Mouse (Mus musculus): ENCODE data around the gene Atg101. TPM values are rescaled to one million over a fixed set of nuclear protein-coding genes. Genes with fewer than 3 reads are reported as not detected.

The Atg101 gene
- polyA plus RNA-seq, 1 experiment from 2014 or later = 34.4 TPM

- Histone ChIP-seq H3K36me3 (replicated peaks; ENCODE audit: insufficient read depth, low read length) (no peaks in the 10 kb centered on the region), H3K9ac (replicated peaks) (no peak overlapping the region), H3K27me3 (ENCODE audit: insufficient read depth, low read length) (peaks cover 9% of the 10 kb centered on the region; the same call in 1 of the 2 replicates), H3K4me1 (ENCODE audit: insufficient read depth) (peaks cover 12% of the 10 kb centered on the region), H3K4me3 (ENCODE audit: low read depth, low read length) (no peak overlapping the region), H3K9me3 (ENCODE audit: low read length) (no peaks in the 10 kb centered on the region), H3K4me2 (ENCODE audit: low read depth, low read length) (no peak overlapping the region), H3K27ac (ENCODE audit: low read depth) (no peak overlapping the region)
- no peak for ATAC-seq
- TF ChIP-seq CTCF (IDR thresholded peaks at IDR 0.05; ENCODE audit: low read depth) (peak; percentile 70), EP300 (IDR thresholded peaks at IDR 0.05; ENCODE audit: low read depth) (no peak)
- DNase-seq = peak; percentile 55
- WGBS (ENCODE audit: insufficient replicate concordance) = 11% methylated on average over 28 of the region's 28 CpGs
Observed at GRCm38 (mm10) chr15:101238885-101239511, 45.1 kb upstream of the Atg101 start.

- Histone ChIP-seq H3K4me1 (ENCODE audit: insufficient read depth) (peaks cover 12% of the 10 kb centered on the region), H3K4me3 (ENCODE audit: low read depth, low read length) (no peak overlapping the region), H3K9me3 (ENCODE audit: low read length) (no peaks in the 10 kb centered on the region), H3K27ac (ENCODE audit: low read depth) (no peak overlapping the region), H3K9ac (replicated peaks) (no peak overlapping the region), H3K36me3 (replicated peaks; ENCODE audit: insufficient read depth, low read length) (no peaks in the 10 kb centered on the region), H3K4me2 (ENCODE audit: low read depth, low read length) (no peak overlapping the region), H3K27me3 (ENCODE audit: insufficient read depth, low read length) (peaks cover 9% of the 10 kb centered on the region; the same call in 1 of the 2 replicates)
- WGBS (ENCODE audit: insufficient replicate concordance) = 65% methylated on average over 8 of the region's 8 CpGs
- DNase-seq (no peak), ATAC-seq (no peak)
- no peak for TF ChIP-seq EP300 (IDR thresholded peaks at IDR 0.05; ENCODE audit: low read depth)
- TF ChIP-seq CTCF (IDR thresholded peaks at IDR 0.05; ENCODE audit: low read depth) = no peak
Observed at GRCm38 (mm10) chr15:101239821-101240220, 44.3 kb upstream of the Atg101 start.

GRCm38 (mm10) chr15:101240799-101241204 is 43.3 kb upstream of the Atg101 start:
- H3K9ac ChIP-seq (replicated peaks) = 0 out of 2 replicates have a peak overlapping the region, but pooled peaks have one; percentile 30
- TF ChIP-seq CTCF (IDR thresholded peaks at IDR 0.05; ENCODE audit: low read depth) = peak; percentile 93
- TF ChIP-seq EP300 (IDR thresholded peaks at IDR 0.05; ENCODE audit: low read depth) = no peak; the same call in 1 of the 2 replicates
- H3K4me2 ChIP-seq (ENCODE audit: low read depth, low read length) = peak overlapping the region; percentile 62
- H3K27ac ChIP-seq (ENCODE audit: low read depth) = 0 out of 2 replicates have a peak overlapping the region, but pooled peaks have one; percentile 6
- DNase-seq (peak; percentile 83), ATAC-seq (peak; percentile 68)
- 5% methylated on average over 10 of the region's 10 CpGs for WGBS (ENCODE audit: insufficient replicate concordance)
- peaks cover 9% of the 10 kb centered on the region; the same call in 1 of the 2 replicates for H3K27me3 ChIP-seq (ENCODE audit: insufficient read depth, low read length)
- H3K36me3 ChIP-seq (replicated peaks; ENCODE audit: insufficient read depth, low read length) = no peaks in the 10 kb centered on the region
- H3K4me1 ChIP-seq (ENCODE audit: insufficient read depth) = peaks cover 8% of the 10 kb centered on the region
- no peak overlapping the region for H3K4me3 ChIP-seq (ENCODE audit: low read depth, low read length)
- H3K9me3 ChIP-seq (ENCODE audit: low read length) = no peaks in the 10 kb centered on the region

- H3K4me3 ChIP-seq (ENCODE audit: low read depth, low read length) = no peak overlapping the region
- H3K27me3 ChIP-seq (ENCODE audit: insufficient read depth, low read length) = peaks cover 9% of the 10 kb centered on the region; the same call in 1 of the 2 replicates
Observed at GRCm38 (mm10) chr15:101241236-101241635, 42.8 kb upstream of the Atg101 start.

GRCm38 (mm10) chr15:101241853-101242252 is 42.2 kb upstream of the Atg101 start:
- H3K4me2 ChIP-seq (ENCODE audit: low read depth, low read length) = no peak overlapping the region
- H3K27me3 ChIP-seq (ENCODE audit: insufficient read depth, low read length) = peaks cover 9% of the 10 kb centered on the region; the same call in 1 of the 2 replicates
- H3K4me3 ChIP-seq (ENCODE audit: low read depth, low read length) = no peak overlapping the region
- H3K9me3 ChIP-seq (ENCODE audit: low read length) = no peaks in the 10 kb centered on the region
- TF ChIP-seq CTCF (IDR thresholded peaks at IDR 0.05; ENCODE audit: low read depth) (no peak), EP300 (IDR thresholded peaks at IDR 0.05; ENCODE audit: low read depth) (no peak)
- no peaks in the 10 kb centered on the region for H3K36me3 ChIP-seq (replicated peaks; ENCODE audit: insufficient read depth, low read length)
- H3K9ac ChIP-seq (replicated peaks) = no peak overlapping the region
- H3K4me1 ChIP-seq (ENCODE audit: insufficient read depth) = peaks cover 6% of the 10 kb centered on the region
- no peak overlapping the region for H3K27ac ChIP-seq (ENCODE audit: low read depth)
- DNase-seq (no peak), ATAC-seq (no peak)
- WGBS (ENCODE audit: insufficient replicate concordance) = 75% methylated on average over 9 of the region's 9 CpGs

More at GRCm38 (mm10) chr15:101241236-101241635, 42.8 kb upstream of the Atg101 start:
- TF ChIP-seq EP300 (IDR thresholded peaks at IDR 0.05; ENCODE audit: low read depth) = no peak
- TF ChIP-seq CTCF (IDR thresholded peaks at IDR 0.05; ENCODE audit: low read depth) = no peak
- ATAC-seq (no peak), DNase-seq (no peak)
- Histone ChIP-seq H3K9me3 (ENCODE audit: low read length) (no peaks in the 10 kb centered on the region), H3K27ac (ENCODE audit: low read depth) (0 out of 2 replicates have a peak overlapping the region, but pooled peaks have one; percentile 6), H3K9ac (replicated peaks) (0 out of 2 replicates have a peak overlapping the region, but pooled peaks have one; percentile 30), H3K36me3 (replicated peaks; ENCODE audit: insufficient read depth, low read length) (no peaks in the 10 kb centered on the region), H3K4me2 (ENCODE audit: low read depth, low read length) (peak overlapping the region; percentile 62), H3K4me1 (ENCODE audit: insufficient read depth) (peaks cover 4% of the 10 kb centered on the region)
- 35% methylated on average over 9 of the region's 9 CpGs for WGBS (ENCODE audit: insufficient replicate concordance)

GRCm38 (mm10) chr15:101242645-101243044 is 41.4 kb upstream of the Atg101 start:
- H3K27me3 ChIP-seq (ENCODE audit: insufficient read depth, low read length) = peaks cover 9% of the 10 kb centered on the region; the same call in 1 of the 2 replicates
- ATAC-seq (no peak), DNase-seq (peak; percentile 54)
- H3K4me3 ChIP-seq (ENCODE audit: low read depth, low read length) = no peak overlapping the region
- TF ChIP-seq EP300 (IDR thresholded peaks at IDR 0.05; ENCODE audit: low read depth) (no peak), CTCF (IDR thresholded peaks at IDR 0.05; ENCODE audit: low read depth) (peak; percentile 45)
- peaks cover 14% of the 10 kb centered on the region for H3K4me1 ChIP-seq (ENCODE audit: insufficient read depth)
- no peak overlapping the region for H3K27ac ChIP-seq (ENCODE audit: low read depth)
- no peaks in the 10 kb centered on the region for H3K36me3 ChIP-seq (replicated peaks; ENCODE audit: insufficient read depth, low read length)
- no peak overlapping the region for H3K4me2 ChIP-seq (ENCODE audit: low read depth, low read length)
- H3K9ac ChIP-seq (replicated peaks) = no peak overlapping the region
- 42% methylated on average over 8 of the region's 8 CpGs for WGBS (ENCODE audit: insufficient replicate concordance)
- no peaks in the 10 kb centered on the region for H3K9me3 ChIP-seq (ENCODE audit: low read length)
